Mouse (Mus musculus) liver, postnatal 0 days (tissue): ENCODE measurements around the gene Izumo1r.

Experiments
- CTCF ChIP-seq: sonication (generic); IDR thresholded peaks from 2 replicates; pipeline ENCODE4 v1.5.1; 2016; ENCODE audit warnings: antibody characterized with exemption, low read depth
- EP300 ChIP-seq: IDR thresholded peaks from 2 replicates; pipeline ENCODE4 v1.6.1; 2016; ENCODE audit warnings: antibody characterized with exemption, low read depth, mild to moderate bottlenecking

DNA sequence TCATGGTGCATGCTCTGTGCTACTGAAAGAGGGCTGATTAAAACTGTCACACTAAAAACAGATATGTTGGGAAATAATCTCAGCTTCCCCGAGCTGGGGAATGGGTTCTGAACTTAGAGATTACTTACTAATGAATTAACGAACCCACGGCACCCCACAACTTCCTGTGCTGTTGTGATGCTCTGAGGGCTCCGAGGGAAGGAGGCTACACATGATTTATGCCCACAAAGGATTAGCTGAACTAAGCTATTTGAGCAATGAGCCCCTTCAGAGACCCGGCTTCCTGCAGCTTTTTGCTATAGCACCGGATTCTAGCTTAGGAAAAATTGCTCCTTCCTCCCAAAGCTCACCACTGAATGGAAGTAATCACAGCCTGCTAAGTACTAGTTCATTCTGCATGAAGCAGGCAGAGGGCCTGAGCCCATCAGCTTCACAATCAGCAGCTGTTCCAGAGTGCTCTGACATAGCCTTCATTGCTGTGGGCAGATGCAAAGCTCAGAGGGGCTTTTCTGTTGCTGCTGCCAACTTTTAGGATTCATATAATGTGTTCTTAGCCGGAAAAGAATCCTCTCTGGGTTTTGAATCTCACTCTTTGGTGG, 8.4 kb downstream of the Izumo1r start:
- no peak for TF ChIP-seq CTCF
- TF ChIP-seq EP300 = no peak
